Mouse (Mus musculus) neural tube, embryonic 11.5 days (tissue): ENCODE measurements at regions not wholly inside any gene's neighbourhood (a gene's known extent, or its start where the extent isn't known, plus 50 kb on each side); places are given as distances from the start of the nearest gene placed in this dataset.

ENCODE experiments used
- ATAC-seq: fragments of 200-750 bp; cut with Nextera tagmentation; 2 replicates; pipeline ENCODE4 v1.8.0; 2017; ENCODE audit warnings: moderate number of reproducible peaks, mild to moderate bottlenecking, moderate TSS enrichment, moderate library complexity; ENCODE audit not compliant: insufficient read depth, low FRiP score, low TSS enrichment
- DNase-seq: peaks from one replicate; pipeline ENCODE4 v3.0.0-alpha.2; 2015; ENCODE audit warnings: low spot score
- H3K27ac ChIP-seq: fragments of 300-500 bp; sonication (generic); 2 replicates; pipeline ENCODE4 v1.5.1; 2014; ENCODE audit warnings: low read depth, mild to moderate bottlenecking, low read length
- H3K27me3 ChIP-seq: fragments of 300-500 bp; sonication (generic); 2 replicates; pipeline ENCODE4 v1.6.1; 2014; ENCODE audit warnings: mild to moderate bottlenecking, low read length, mixed read lengths; ENCODE audit not compliant: control insufficient read depth, insufficient read depth
- H3K36me3 ChIP-seq: fragments of 300-500 bp; sonication (generic); 2 replicates; pipeline ENCODE4 v1.6.1; 2014; ENCODE audit warnings: mild to moderate bottlenecking, low read length, moderate library complexity, mixed read lengths; ENCODE audit not compliant: control insufficient read depth, insufficient read depth
- H3K4me1 ChIP-seq: fragments of 300-500 bp; sonication (generic); 2 replicates; pipeline ENCODE4 v1.6.1; 2014; ENCODE audit warnings: low read length, mixed read lengths; ENCODE audit not compliant: control insufficient read depth, insufficient read depth
- H3K4me2 ChIP-seq: fragments of 300-500 bp; sonication (generic); 2 replicates; pipeline ENCODE4 v1.6.1; 2014; ENCODE audit warnings: low read depth, mild to moderate bottlenecking, moderate library complexity
- H3K4me3 ChIP-seq: fragments of 300-500 bp; sonication (generic); 2 replicates; pipeline ENCODE4 v1.5.1; 2014; ENCODE audit warnings: low read depth, low read length
- H3K9ac ChIP-seq: fragments of 300-500 bp; sonication (generic); 2 replicates; pipeline ENCODE4 v1.6.1; 2014; ENCODE audit warnings: mild to moderate bottlenecking, low read length
- H3K9me3 ChIP-seq: fragments of 300-500 bp; sonication (generic); 2 replicates; pipeline ENCODE4 v1.6.1; 2016; ENCODE audit warnings: low read length; ENCODE audit not compliant: control insufficient read depth
- WGBS: fragments of 180-500 bp; shearing (Covaris S2); extraction: QIAGEN DNeasy Blood & Tissue Kit; methylation state at CpG from one replicate; pipeline ENCODE4 v1.1.7; 2014; 5-methylcytosine and 5-hydroxymethylcytosine counted together

- Histone ChIP-seq H3K4me2 (no peak overlapping the region), H3K27ac (no peak overlapping the region), H3K4me3 (no peak overlapping the region), H3K9me3 (no peaks in the 10 kb centered on the region), H3K9ac (no peak overlapping the region), H3K4me1 (no peaks in the 10 kb centered on the region), H3K27me3 (no peaks in the 10 kb centered on the region), H3K36me3 (no peaks in the 10 kb centered on the region)
- no peak for ATAC-seq
- DNase-seq = no peak
- 89% methylated on average over 8 of the region's 8 CpGs for WGBS
Observed at GRCm38 (mm10) chr13:100933265-100933664, 100.0 kb upstream of the Slc30a5 start.

- no peak overlapping the region for H3K9ac ChIP-seq
- no peaks in the 10 kb centered on the region for H3K4me1 ChIP-seq
- no peaks in the 10 kb centered on the region for H3K36me3 ChIP-seq
- 91% methylated on average over 2 of the region's 2 CpGs for WGBS
- H3K27ac ChIP-seq = no peak overlapping the region
- DNase-seq (no peak), ATAC-seq (no peak)
- H3K4me3 ChIP-seq = no peak overlapping the region
- no peak overlapping the region for H3K4me2 ChIP-seq
- no peaks in the 10 kb centered on the region for H3K27me3 ChIP-seq
- H3K9me3 ChIP-seq = no peaks in the 10 kb centered on the region
Observed at GRCm38 (mm10) chr13:100899566-100899965, 66.3 kb upstream of the Slc30a5 start.

- 91% methylated on average over 9 of the region's 9 CpGs for WGBS
- H3K4me1 ChIP-seq = no peaks in the 10 kb centered on the region
- no peaks in the 10 kb centered on the region for H3K36me3 ChIP-seq
- H3K27ac ChIP-seq = no peak overlapping the region
- H3K9ac ChIP-seq = no peak overlapping the region
- ATAC-seq (no peak), DNase-seq (no peak)
- no peaks in the 10 kb centered on the region for H3K27me3 ChIP-seq
- H3K9me3 ChIP-seq = no peaks in the 10 kb centered on the region
- no peak overlapping the region for H3K4me2 ChIP-seq
- H3K4me3 ChIP-seq = no peak overlapping the region
Observed at GRCm38 (mm10) chr13:100893871-100894270, 60.6 kb upstream of the Slc30a5 start.

- Histone ChIP-seq H3K4me1 (no peaks in the 10 kb centered on the region), H3K36me3 (no peaks in the 10 kb centered on the region), H3K27ac (no peak overlapping the region), H3K9me3 (no peaks in the 10 kb centered on the region), H3K9ac (no peak overlapping the region), H3K4me3 (no peak overlapping the region), H3K27me3 (no peaks in the 10 kb centered on the region), H3K4me2 (no peak overlapping the region)
- ATAC-seq (no peak), DNase-seq (no peak)
- WGBS = 75% methylated on average over 1 of the region's 1 CpGs
Observed at GRCm38 (mm10) chr13:100893096-100893495, 59.9 kb upstream of the Slc30a5 start.

- no peak for ATAC-seq
- H3K27ac ChIP-seq = no peak overlapping the region
- DNase-seq = no peak
- peak overlapping the region; percentile 17; the same call in 1 of the 2 replicates for H3K4me2 ChIP-seq
- no peak overlapping the region for H3K4me3 ChIP-seq
- no peaks in the 10 kb centered on the region for H3K4me1 ChIP-seq
- no peaks in the 10 kb centered on the region for H3K27me3 ChIP-seq
- H3K9me3 ChIP-seq = no peaks in the 10 kb centered on the region
- WGBS = 61% methylated on average over 13 of the region's 13 CpGs
- no peaks in the 10 kb centered on the region for H3K36me3 ChIP-seq
- H3K9ac ChIP-seq = no peak overlapping the region
Observed at GRCm38 (mm10) chr13:100892647-100893071, 59.4 kb upstream of the Slc30a5 start.

- no peak overlapping the region for H3K27ac ChIP-seq
- ATAC-seq = no peak
- H3K4me2 ChIP-seq = peak overlapping the region; percentile 17; the same call in 1 of the 2 replicates
Observed at GRCm38 (mm10) chr13:100892204-100892603, 59.0 kb upstream of the Slc30a5 start.

GRCm38 (mm10) chr13:100890457-100890856 is 57.2 kb upstream of the Slc30a5 start:
- no peak for ATAC-seq

More at GRCm38 (mm10) chr13:100892204-100892603, 59.0 kb upstream of the Slc30a5 start:
- no peak overlapping the region for H3K9ac ChIP-seq
- H3K27me3 ChIP-seq = no peaks in the 10 kb centered on the region
- no peak overlapping the region for H3K4me3 ChIP-seq
- peak; percentile 85 for DNase-seq
- WGBS = 22% methylated on average over 13 of the region's 13 CpGs
- no peaks in the 10 kb centered on the region for H3K36me3 ChIP-seq
- no peaks in the 10 kb centered on the region for H3K9me3 ChIP-seq
- no peaks in the 10 kb centered on the region for H3K4me1 ChIP-seq

GRCm38 (mm10) chr13:100888481-100888880 is 55.3 kb upstream of the Slc30a5 start:
- no peaks in the 10 kb centered on the region for H3K27me3 ChIP-seq
- H3K4me3 ChIP-seq = no peak overlapping the region
- no peaks in the 10 kb centered on the region for H3K9me3 ChIP-seq
- 84% methylated on average over 5 of the region's 5 CpGs for WGBS
- ATAC-seq = no peak
- H3K4me2 ChIP-seq = no peak overlapping the region
- H3K36me3 ChIP-seq = no peaks in the 10 kb centered on the region
- H3K4me1 ChIP-seq = no peaks in the 10 kb centered on the region
- H3K9ac ChIP-seq = no peak overlapping the region
- H3K27ac ChIP-seq = no peak overlapping the region
- DNase-seq = no peak

More at GRCm38 (mm10) chr13:100890457-100890856, 57.2 kb upstream of the Slc30a5 start:
- DNase-seq = no peak
- Histone ChIP-seq H3K4me1 (no peaks in the 10 kb centered on the region), H3K4me3 (no peak overlapping the region), H3K9me3 (no peaks in the 10 kb centered on the region), H3K9ac (no peak overlapping the region), H3K36me3 (no peaks in the 10 kb centered on the region), H3K4me2 (no peak overlapping the region), H3K27me3 (no peaks in the 10 kb centered on the region), H3K27ac (no peak overlapping the region)
- WGBS = 85% methylated on average over 6 of the region's 6 CpGs

- H3K27me3 ChIP-seq = no peaks in the 10 kb centered on the region
- no peak overlapping the region for H3K4me3 ChIP-seq
- H3K9ac ChIP-seq = no peak overlapping the region
- no peaks in the 10 kb centered on the region for H3K9me3 ChIP-seq
- H3K4me1 ChIP-seq = no peaks in the 10 kb centered on the region
- DNase-seq (no peak), ATAC-seq (no peak)
- H3K36me3 ChIP-seq = no peaks in the 10 kb centered on the region
- no peak overlapping the region for H3K27ac ChIP-seq
- H3K4me2 ChIP-seq = no peak overlapping the region
- 91% methylated on average over 8 of the region's 8 CpGs for WGBS
Observed at GRCm38 (mm10) chr13:100883711-100884110, 50.5 kb upstream of the Slc30a5 start.
